Mouse (Mus musculus) spleen, adult 2 months (tissue): ENCODE results near the gene 6720489N17Rik. TPM values are rescaled to one million over a fixed set of nuclear protein-coding genes. Genes with fewer than 3 reads are reported as not detected.
"Not testable (repeated sequence)": the region's sequence is repeated elsewhere in the genome, so short reads cannot be mapped to it uniquely, and the experiment has no call there.

Experiments
- DNase-seq, 2 experiments: peaks; one replicate each; pipeline versions ENCODE4 v3.0.0 to v3.0.0-alpha.2; 2012 to 2021; ENCODE audit warnings: low spot score in 2 of 2, low read depth in 1 of 2
- H3K27ac ChIP-seq: fragments of 200-500 bp; 2 replicates; pipeline ENCODE4 v1.5.1; 2012; ENCODE audit warnings: low read length, inconsistent platforms; ENCODE audit not compliant: insufficient read depth
- H3K27me3 ChIP-seq: fragments of 200-500 bp; 2 replicates; pipeline ENCODE4 v1.6.1; 2012; ENCODE audit warnings: mild to moderate bottlenecking, moderate library complexity, low read length, inconsistent platforms; ENCODE audit not compliant: control insufficient read depth, insufficient read depth
- H3K36me3 ChIP-seq: fragments of 200-500 bp; 2 replicates; pipeline ENCODE4 v1.6.1; 2012; ENCODE audit warnings: mild to moderate bottlenecking, low read length, inconsistent platforms; ENCODE audit not compliant: control insufficient read depth, insufficient read depth
- H3K4me1 ChIP-seq: fragments of 200-500 bp; 2 replicates; pipeline ENCODE4 v1.6.1; 2011; ENCODE audit warnings: inconsistent platforms; ENCODE audit not compliant: control insufficient read depth, insufficient read depth, insufficient read length
- H3K4me3 ChIP-seq: fragments of 200-500 bp; 2 replicates; pipeline ENCODE4 v1.5.1; 2011; ENCODE audit warnings: mild to moderate bottlenecking, inconsistent platforms; ENCODE audit not compliant: insufficient read depth, insufficient read length; ENCODE audit errors: extremely low read depth
- CTCF ChIP-seq: fragments of 200-500 bp; IDR thresholded peaks from 2 replicates; pipeline ENCODE4 v1.5.1; 2011; ENCODE audit warnings: mild to moderate bottlenecking, inconsistent platforms; ENCODE audit not compliant: insufficient read depth, insufficient read length, insufficient replicate concordance; ENCODE audit errors: extremely low read depth
- POLR2A ChIP-seq: fragments of 200-500 bp; IDR thresholded peaks from 2 replicates; pipeline ENCODE4 v1.6.1; 2011; ENCODE audit warnings: low read depth, low read length, inconsistent platforms
- WGBS: fragments of 180-500 bp; shearing (Covaris S2); methylation state at CpG from one replicate; pipeline ENCODE4 v1.1.7; 2018; 5-methylcytosine and 5-hydroxymethylcytosine counted together
- polyA plus RNA-seq: library from polyadenylated mRNA; depleted of rRNA; stranded (reverse); fragments of >200 nt; gene quantifications from 2 replicates; pipeline ENCODE4 v1.2.3, GENCODE M21; 2012; rRNA removed

Gene 6720489N17Rik
- polyA plus RNA-seq = 0.15 and 0.26 TPM in 2 replicates

DNA sequence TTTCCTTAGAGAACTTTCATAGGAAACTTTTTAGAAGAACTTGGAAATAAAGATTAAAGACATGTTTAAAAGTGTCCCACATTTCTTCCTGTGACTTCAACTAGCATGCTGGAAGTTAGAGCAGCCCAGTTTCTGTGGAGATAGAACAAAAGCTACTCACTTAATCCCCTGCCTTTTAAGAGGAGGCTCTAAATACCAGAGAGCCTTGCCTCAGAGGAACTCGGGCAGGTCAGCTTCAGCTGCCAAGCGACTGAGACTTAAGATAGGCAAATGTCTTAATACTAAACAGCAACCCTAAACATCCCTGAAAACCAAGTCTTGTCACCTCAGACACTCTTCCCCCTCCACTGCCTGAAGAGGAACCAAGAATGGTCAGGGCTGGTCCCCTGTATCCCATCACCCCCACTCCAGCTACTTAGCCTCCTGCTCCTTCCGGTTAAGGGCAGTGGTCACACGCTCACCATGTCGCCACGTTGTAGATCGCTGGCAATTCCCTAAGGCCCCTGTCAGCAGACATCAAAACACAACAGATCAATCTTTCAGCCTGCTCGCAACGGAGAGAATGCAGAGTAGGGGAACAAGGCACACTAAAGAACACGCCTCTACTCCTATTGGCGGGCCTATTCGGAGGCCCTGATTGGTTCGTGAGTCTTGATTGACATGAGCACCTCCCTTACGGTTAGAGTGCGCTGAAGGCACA is at the start of gene 6720489N17Rik:
TSS of gene 6720489N17Rik (minus strand) at position 606 of the 700 bp plus-strand sequence.
- DNase-seq = peak; percentile 80 to 82
- not testable (repeated sequence) for H3K27ac ChIP-seq, H3K36me3 ChIP-seq, H3K4me1 ChIP-seq, H3K27me3 ChIP-seq
- WGBS = 1% methylated on average over 15 of the region's 15 CpGs
- H3K4me3 ChIP-seq = peak within 1 kb of the TSS; percentile 79

DNA sequence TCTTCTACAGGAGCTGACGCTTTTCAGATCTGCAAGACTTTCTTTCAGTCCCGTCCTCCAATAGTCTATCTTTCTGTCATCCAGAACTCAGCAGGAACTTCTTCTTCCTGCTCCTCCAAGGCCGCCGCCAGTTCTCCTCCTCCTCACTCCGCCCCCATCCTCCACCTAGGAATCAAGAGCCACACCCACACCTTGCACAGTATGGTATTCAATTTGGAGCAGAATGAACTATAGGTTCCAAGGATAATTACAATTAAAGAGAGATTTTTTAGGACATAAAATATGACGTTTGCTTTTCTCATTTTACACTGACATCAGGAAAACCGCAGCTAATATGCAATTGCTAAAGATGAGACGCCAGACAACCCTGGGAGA is 29.4 kb upstream of the 6720489N17Rik start:
- no peak for DNase-seq
- H3K27me3 ChIP-seq = no peaks in the 10 kb centered on the region
- 24% methylated on average over 8 of the region's 8 CpGs for WGBS
- no peak overlapping the region for H3K27ac ChIP-seq
- TF ChIP-seq POLR2A = no peak
- TF ChIP-seq CTCF = no peak
- no peaks in the 10 kb centered on the region for H3K36me3 ChIP-seq
- no peaks in the 10 kb centered on the region for H3K4me1 ChIP-seq
- H3K4me3 ChIP-seq = peak overlapping the region; percentile 90; the same call in 1 of the 2 replicates

DNA sequence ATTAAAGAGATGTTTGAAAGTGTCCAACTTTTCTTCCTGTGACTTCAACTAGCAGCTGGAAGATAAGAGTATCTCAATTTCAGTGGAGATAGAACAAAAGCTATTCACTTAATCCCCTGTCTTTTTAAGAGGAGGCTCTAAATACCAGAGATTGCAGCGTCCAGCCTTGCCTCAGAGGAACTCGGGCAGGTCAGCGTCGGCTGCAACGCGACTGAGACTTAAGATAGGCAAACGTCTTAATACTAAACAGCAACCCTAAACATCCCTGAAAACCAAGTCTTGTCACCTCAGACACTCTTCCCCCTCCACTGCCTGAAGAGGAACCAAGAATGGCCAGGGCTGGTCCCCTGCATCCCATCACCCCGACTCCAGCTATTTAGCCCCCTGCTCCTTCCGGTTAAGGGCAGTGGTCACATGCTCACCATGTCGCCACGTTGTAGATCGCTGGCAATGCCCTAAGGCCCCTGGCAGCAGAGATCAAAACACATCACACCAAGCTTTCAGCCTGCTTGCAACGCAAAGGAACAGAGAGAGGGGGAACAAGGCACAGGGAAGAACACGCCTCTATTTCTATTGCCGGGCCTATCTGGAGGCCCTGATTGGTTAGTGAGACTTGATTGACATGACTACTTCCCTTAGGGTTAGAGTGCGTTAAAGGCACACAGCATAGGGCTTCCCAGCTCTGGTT is 28.8 kb upstream of the 6720489N17Rik start:
- H3K27ac ChIP-seq, H3K4me1 ChIP-seq, H3K36me3 ChIP-seq, H3K27me3 ChIP-seq: not testable (repeated sequence)
- 3% methylated on average over 16 of the region's 16 CpGs for WGBS
- peak overlapping the region; percentile 90 for H3K4me3 ChIP-seq
- DNase-seq = peak; percentile 62 to 74

DNA sequence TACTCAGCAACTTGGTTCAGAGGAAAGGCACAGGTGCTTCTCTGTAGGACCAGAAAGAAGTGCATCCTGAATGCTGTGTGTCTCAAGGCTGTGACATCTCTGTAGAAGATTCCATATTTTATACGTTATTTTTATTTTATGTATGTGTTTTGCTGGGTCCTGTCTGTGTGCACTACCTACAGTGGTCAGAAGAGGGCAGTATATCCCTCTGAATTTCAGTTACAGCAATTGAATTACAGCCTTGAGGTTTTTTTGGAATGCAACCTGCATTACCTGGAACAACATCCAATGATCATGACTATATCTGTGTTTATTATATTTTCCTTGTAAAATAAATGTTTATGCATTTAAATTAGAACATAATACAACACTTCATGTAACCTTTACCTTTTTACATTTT is 3.1 kb upstream of the 6720489N17Rik start:
- TF ChIP-seq CTCF = 0 out of 2 replicates have a peak, but pooled peaks have one; percentile 6
- not testable (repeated sequence) for H3K4me3 ChIP-seq, H3K36me3 ChIP-seq, H3K4me1 ChIP-seq, H3K27me3 ChIP-seq, H3K27ac ChIP-seq
- WGBS = 50% methylated on average over 1 of the region's 1 CpGs
- peak in 1 of 2 experiments; percentile 19 for DNase-seq

DNA sequence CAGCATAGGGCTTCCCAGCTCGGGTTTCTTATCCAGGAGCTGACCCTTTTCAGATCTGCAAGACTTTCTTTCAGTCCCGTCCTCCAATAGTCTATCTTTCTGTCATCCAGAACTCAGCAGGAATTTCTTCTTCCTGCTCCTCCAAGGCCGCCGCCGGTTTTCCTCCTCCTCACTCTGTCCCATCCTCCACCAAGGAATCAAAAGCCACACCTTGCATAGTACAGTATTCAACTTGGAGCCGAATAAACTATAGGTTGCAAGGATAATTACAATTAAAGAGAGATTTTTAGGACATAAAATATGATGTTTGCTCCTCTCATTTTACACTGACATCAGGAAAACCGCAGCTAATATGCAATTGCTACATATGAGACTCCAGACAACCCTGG is 289 bp upstream of the 6720489N17Rik start:
- DNase-seq, H3K36me3 ChIP-seq, H3K27ac ChIP-seq, H3K4me1 ChIP-seq, H3K27me3 ChIP-seq, H3K4me3 ChIP-seq: not testable (repeated sequence)
- 10% methylated on average over 7 of the region's 7 CpGs for WGBS

DNA sequence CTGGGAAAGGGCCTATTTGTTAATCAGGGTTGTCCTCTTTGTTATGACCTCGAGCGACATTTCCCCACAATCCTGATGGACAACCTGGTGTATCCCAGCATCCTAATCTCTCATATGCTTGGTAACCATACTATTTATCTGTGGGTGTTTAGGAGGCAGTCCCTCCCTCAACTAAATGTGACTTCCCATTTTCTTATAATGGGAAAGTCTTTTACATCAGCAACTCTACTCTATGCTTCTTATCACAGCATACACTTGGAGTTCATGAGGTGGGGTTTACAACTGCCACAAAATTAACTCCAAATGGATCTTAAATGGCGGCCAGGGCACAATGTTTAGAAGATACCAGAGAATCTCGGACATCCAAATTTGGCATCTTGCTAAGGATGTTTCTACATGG is 6.5 kb downstream of the 6720489N17Rik start:
- not testable (repeated sequence) for H3K36me3 ChIP-seq, H3K27ac ChIP-seq, DNase-seq, H3K27me3 ChIP-seq, H3K4me1 ChIP-seq, H3K4me3 ChIP-seq
- WGBS = 93% methylated on average over 4 of the region's 4 CpGs

DNA sequence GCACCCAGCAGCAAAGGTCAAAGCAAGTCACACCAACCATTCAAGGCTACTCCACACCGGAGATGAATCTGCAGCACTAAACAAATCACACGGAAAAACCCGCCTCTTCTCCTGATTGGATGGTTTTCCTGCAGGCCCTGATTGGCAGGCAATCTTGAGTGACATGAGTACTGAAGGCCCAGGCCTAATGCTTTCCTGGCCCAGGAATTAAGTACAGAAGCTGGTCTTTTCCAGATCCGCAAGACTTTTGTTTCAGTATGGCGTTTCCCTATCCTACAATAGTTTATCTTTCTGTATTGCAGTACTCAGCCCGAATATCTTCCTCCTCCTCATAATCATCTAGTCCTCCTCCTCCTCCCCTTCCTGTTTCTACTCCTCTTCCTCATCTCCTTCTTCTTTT is 52.9 kb downstream of the 6720489N17Rik start, which contains the start of gene Zfp934:
TSS of gene Zfp934 (minus strand) at position 101 of the 400 bp plus-strand sequence.
- 83% methylated on average over 5 of the region's 6 CpGs for WGBS
- not testable (repeated sequence) for H3K27me3 ChIP-seq, H3K4me1 ChIP-seq, H3K27ac ChIP-seq, H3K4me3 ChIP-seq, H3K36me3 ChIP-seq, DNase-seq

DNA sequence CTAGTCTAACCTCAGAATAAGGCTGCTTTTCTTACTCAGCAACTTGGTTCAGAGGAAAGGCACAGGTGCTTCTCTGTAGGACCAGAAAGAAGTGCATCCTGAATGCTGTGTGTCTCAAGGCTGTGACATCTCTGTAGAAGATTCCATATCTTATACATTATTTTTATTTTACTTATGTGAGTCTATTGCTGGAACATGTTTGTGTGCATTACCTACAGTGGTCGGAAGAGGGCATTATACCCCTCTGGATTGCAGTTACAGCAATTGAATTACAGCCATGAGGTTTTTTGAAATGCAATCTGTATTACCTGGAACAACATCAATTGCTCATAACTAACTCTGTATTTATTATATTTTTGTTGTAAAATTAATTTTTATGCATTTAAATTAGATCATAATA is 62.3 kb downstream of the 6720489N17Rik start:
- 4% methylated on average over 1 of the region's 1 CpGs for WGBS
- DNase-seq = peak in 1 of 2 experiments; percentile 22
- not testable (repeated sequence) for H3K27ac ChIP-seq, H3K4me1 ChIP-seq, H3K27me3 ChIP-seq, H3K4me3 ChIP-seq, H3K36me3 ChIP-seq

DNA sequence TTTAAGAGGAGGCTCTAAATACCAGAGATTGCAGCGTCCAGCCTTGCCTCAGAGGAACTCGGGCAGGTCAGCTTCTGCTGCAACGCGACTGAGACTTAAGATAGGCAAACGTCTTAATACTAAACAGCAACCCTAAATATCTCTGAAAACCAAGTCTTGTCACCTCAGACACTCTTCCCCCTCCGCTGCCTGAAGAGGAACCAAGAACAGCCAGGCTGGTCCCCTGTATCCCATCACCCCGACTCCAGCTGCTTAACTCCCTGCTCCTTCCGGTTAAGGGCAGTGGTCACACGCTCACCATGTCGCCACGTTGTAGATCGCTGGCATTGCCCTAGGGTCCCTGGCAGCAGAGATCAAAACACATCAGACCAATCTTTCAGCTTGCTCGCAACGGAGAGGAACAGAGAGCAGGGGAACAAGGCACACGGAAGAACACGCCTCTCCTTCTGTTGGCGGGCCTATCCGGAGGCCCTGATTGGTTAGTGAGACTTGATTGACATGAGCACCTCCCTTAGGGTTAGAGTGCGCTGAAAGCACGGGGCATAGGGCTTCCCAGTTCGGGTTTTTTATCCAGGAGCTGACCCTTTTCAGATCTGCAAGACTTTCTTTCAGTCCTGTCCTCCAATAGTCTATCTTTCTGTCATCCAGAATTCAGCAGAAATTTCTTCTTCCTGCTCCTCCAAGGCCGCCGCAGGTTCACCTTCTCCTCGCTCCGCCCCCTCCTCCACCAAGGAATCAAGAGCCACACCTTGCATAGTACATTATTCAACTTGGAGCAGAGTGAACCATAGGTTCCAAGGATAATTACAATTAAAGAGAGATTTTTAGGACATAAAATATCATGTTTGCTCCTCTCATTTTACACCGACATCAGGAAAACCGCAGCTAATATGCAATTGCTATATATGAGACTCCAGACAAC is 65.5 kb downstream of the 6720489N17Rik start, which contains the start of gene Zfp935:
TSS of gene Zfp935 (minus strand) at position 323 of the 922 bp plus-strand sequence.
- peak; percentile 0 to 65 for DNase-seq
- peak within 1 kb of the TSS; percentile 62 for H3K4me3 ChIP-seq
- H3K36me3 ChIP-seq, H3K4me1 ChIP-seq, H3K27me3 ChIP-seq, H3K27ac ChIP-seq: not testable (repeated sequence)
- WGBS = 5% methylated on average over 27 of the region's 27 CpGs
